Mouse (Mus musculus): Measurements from ENCODE around the gene Msi1.

Gene Msi1

DNA sequence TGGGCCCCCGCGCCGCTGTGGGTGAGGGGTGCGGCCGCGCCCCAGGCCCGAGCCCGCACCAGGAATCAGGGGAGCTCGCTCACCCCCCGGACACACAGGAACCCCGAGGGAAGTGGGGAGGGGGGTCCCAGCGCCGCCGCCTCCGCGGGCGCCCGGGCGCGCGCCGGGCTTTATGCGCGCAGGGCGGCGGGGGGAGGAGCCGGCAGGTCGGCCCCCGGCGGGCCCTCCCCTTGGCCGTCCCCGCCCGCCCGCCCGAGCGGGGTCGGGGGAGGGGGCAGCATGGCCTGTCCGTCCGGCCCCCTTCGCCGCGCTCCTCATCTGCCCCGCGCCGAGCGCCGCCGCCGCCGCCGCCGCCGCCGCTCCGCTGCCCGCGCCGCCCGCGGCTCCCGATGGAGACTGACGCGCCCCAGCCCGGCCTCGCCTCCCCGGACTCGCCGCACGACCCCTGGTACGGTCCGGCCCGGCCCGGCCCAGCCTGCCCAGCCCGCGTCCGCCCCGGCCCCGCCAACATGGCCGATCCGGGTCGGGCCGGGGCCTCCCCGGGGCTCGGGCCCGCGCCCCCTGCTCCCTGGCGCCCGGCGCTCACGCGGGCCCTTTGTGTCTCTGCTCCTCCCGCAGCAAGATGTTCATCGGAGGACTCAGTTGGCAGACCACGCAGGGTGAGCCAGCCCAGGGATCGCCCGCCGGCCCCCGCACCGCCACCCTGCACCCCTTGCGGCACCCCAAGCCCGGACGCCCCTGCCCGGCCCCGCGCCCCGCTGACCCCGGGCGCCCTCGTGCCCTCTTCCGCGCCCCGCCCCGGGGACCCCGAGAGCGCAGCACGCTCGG is at the start of gene Msi1:
Gene Msi1, plus strand, starts transcription at position 241 of the 828 bp plus-strand sequence.
- no peak for DNase-seq (ENCODE audit: extremely low read depth, low read depth, low spot score)

DNA sequence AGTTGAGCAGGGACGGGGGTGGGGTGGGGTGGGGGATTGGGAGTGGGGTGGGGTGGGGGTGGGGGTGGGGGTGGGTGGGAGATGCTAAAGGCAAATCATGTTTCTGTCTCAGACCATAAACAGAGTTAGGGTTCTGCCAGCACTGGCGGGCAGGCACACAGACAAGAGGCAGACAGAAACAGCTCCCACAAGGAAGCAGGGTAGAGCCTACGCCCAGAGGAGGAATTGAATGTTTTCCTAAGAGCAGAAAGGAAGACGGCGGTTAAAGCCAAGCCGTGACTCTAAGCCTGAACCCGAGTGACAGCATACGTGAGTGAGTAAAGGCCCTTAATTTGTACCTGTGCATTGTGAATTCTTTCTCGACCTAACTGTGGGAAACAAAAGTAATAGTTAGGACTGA is 37.5 kb upstream of the Msi1 start:
- no peak for DNase-seq (ENCODE audit: extremely low read depth, low read depth, low spot score)

DNA sequence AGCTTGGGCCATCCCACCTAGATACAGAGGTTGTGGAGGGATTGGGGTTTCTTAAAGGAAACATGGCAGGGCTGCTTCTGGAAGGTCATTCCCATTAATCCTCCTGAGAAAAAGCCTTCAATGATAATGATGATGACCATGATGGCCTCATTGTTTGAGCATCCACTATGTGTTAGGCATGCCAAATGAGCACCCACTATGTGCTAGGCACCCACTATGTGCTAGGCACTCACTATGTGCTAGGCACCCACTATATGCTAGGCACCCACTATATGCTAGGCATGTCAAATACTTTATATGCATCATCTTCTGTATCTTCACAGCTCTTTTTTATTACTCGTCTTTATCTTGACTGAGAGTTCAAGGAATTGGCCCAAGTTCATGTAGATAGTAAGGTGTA is 36.4 kb upstream of the Msi1 start:
- no peak for DNase-seq (ENCODE audit: extremely low read depth, low read depth, low spot score)

GRCm38 (mm10) chr5:115394223-115394622 is 35.2 kb upstream of the Msi1 start:
- DNase-seq (ENCODE audit: extremely low read depth, low read depth, low spot score), result no peak

GRCm38 (mm10) chr5:115394836-115395235 is 34.6 kb upstream of the Msi1 start:
- no peak for DNase-seq (ENCODE audit: extremely low read depth, low read depth, low spot score)

DNA sequence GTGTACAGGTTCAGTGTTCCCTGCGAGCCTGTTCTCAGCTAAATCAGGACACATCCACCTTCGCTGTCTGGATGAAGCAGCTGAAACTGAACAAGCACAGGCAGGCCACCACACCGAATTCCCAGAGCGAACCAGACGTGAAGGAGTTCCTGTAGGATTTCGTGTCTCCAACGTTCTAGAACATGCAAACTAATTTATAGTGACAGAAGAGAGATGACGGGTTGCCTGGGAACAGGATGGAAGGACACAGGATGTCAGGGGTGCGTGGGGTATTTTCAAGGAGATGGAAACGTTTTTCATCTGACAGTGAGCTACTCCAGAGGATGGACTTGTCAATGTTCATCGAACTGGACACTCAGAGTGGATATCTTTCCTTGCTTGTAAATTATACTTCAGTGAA is 32.7 kb upstream of the Msi1 start:
- no peak for DNase-seq (ENCODE audit: extremely low read depth, low read depth, low spot score)

- DNase-seq (ENCODE audit: extremely low read depth, low read depth, low spot score), result no peak
Observed at GRCm38 (mm10) chr5:115397839-115398780, 31.3 kb upstream of the Msi1 start.

DNA sequence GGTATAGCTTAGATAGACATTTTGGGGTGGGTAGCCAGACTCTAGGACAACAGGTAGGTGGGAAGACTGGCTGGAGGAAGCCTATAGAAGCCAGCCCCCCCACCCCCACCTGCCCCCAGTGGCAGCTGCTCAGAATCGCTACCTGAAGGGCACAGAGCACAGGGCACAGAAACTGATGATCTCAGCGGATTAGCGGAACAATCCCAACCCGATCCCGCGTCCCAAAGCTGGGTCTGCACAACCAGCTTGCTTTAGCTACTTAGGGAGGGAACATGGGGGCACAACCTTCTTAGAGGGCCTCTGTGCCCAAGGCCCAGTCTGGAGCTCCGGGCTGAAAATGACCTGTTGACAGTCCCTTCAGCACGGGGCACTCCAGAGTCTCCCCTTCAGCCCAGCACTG is 27.3 kb upstream of the Msi1 start:
- no peak for DNase-seq (ENCODE audit: extremely low read depth, low read depth, low spot score)

DNA sequence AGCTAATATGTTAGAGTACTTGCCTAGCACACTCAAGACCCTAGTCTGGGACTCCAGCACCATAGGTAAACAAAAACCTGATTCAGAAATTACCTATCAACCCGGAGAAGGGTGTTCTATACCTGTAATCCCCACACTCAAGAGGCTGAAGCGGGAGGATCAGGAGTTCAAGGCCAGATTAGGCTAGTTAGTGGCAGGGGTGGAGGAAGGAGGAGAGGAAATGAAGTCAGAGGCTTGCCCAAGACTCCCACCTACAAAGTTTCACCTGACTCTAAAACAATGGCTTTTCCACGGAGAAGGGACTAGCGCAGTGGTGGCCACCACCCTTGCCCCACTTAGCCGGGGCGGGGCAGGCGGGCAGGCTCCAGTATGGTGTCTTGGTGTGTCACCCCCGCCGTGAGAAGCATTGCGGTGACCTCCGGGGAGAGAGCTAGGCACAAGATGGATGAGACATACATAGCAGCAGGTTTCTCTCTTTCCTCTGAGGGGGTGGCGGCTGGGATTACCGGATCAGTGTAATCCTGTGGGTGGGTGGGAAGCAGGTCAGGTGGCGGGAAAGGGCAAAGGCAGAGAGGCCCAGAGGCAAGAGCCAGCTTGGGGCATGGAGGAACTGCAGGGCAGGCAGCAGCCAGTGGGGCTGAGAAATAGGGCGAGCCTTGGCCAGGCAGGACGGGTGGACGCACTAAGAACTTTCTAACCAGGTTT is 25.8 kb upstream of the Msi1 start:
- no peak for DNase-seq (ENCODE audit: extremely low read depth, low read depth, low spot score)

- no peak for DNase-seq (ENCODE audit: extremely low read depth, low read depth, low spot score)
Observed at GRCm38 (mm10) chr5:115404241-115404794, 25.1 kb upstream of the Msi1 start.

DNA sequence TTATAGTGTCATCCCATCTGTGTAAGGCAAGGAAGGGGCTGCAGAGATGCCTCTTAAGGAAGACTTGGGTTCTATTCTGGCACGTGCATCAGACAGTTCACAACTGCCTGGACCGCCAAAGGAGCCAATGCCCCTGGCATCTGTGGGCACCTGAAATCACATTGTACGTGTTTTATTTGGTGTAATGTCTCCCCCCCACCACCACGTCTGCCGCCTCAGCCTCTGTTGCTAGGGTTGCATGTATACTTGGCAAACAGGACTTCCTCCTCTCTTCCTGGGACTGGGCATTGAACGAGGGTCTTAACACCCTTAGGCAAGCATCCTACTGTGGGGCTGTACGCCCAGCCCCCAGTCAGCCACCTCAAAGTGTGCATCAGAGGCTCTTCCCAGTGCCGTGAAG is 24.2 kb upstream of the Msi1 start:
- no peak for DNase-seq (ENCODE audit: extremely low read depth, low read depth, low spot score)

DNA sequence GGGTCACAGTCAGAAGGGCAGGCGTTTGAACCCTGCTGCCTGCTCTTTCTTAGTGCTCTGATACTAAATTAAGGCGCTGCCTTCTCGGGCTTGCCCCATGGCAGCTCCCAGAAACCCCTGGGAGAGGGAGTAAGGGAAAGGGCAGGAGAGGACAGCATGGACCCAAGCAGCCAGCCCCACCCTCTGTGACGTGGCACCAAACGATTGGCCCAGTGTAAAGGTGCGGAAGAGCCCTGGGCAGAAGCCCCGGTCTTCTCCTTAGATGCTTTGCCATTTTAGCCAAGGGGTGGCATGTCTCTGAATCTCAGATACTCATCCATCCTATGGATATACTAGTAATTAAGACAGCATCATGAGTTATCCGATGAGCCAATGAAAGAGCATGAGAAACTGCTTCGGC is 21.3 kb upstream of the Msi1 start:
- no peak for DNase-seq (ENCODE audit: extremely low read depth, low read depth, low spot score)

GRCm38 (mm10) chr5:115415111-115416085 is 14.0 kb upstream of the Msi1 start:
- no peak for DNase-seq (ENCODE audit: extremely low read depth, low read depth, low spot score)

DNA sequence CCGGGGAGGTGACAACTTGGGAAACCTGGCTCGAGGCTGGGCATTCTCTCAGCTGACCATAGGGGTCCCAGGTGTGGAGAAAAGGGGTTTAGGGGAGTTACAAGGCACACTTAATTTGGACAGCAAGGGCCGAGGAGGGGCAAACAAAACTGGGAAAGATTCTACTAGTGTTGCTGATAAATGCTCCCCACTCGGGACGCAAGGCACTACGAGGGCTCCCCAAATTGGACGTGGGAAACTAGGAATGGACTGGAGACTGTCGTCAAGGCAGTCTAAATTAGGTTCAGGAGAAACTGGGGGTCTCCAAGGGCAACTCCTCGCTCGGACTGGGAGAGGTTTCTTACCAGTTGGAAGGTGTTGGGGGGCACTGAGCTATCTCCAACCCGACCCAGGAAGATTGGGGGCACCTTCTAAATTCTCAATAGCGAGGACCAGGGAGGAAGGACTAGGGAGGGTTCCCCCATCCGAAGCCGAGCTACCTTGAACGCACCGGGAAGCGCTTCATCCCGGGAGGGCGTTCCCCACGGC is 504 bp upstream of the Msi1 start:
- DNase-seq (ENCODE audit: extremely low read depth, low read depth, low spot score), result no peak

- DNase-seq (ENCODE audit: extremely low read depth, low read depth, low spot score), result no peak
Observed at GRCm38 (mm10) chr5:115430187-115430960, 975 bp downstream of the Msi1 start.

GRCm38 (mm10) chr5:115431061-115431897 is 1.9 kb downstream of the Msi1 start:
- no peak for DNase-seq (ENCODE audit: extremely low read depth, low read depth, low spot score)

DNA sequence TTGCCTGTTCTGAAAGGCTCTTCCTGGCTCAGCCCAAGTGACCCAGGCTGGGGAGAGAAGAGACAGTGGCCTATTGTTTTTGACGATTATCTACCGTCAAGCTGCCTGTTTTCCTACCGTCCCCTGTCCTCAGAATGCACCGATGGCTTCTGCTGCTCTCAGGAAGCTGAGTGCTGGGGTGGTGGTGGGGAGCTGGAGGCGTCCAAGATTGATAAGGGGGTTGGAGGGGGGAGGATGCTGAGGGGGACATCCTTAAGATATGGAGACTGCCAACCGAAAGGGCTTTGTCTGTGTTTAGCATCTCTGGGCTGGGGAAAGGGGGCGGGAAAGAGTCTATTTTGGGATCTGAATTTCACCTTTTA is 2.5 kb downstream of the Msi1 start:
- no peak for DNase-seq (ENCODE audit: extremely low read depth, low read depth, low spot score)

- no peak for DNase-seq (ENCODE audit: extremely low read depth, low read depth, low spot score)
Observed at GRCm38 (mm10) chr5:115432395-115432794, 3.0 kb downstream of the Msi1 start.

Measured in fat pad, adult 2 months (tissue).